Mouse (Mus musculus) kidney, postnatal 36 days (tissue): ENCODE measurements around the gene Cyp2j5.
A peak's percentile ranks its signal among the peaks of the same experiment; 100 is the strongest.
"Not testable (repeated sequence)": the region's sequence is repeated elsewhere in the genome, so short reads cannot be mapped to it uniquely, and the experiment has no call there.

Experiments used
- DNase-seq, 2 experiments: peaks; one replicate each; pipeline ENCODE4 v3.0.0; 2021 to 2022; ENCODE audit warnings: mixed read lengths in 2 of 2

The Cyp2j5 gene

DNA sequence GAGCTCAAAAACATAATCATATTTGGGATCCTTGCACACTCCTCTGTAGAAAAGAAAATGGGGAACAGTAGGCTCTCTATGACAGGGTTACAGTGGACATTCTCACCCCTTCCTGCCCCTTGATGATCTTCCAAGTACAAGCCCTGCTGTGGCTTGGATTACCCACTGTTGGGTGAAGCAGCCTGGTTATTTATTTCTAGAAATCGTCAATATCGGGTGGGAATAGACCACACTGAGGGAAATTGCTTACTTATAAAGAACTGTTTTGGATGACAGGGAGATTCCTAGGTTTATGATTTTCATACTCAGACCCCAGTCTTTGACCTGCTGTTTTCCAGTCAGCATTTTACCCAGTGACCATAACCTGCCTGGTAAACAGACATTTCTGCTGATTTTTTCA is at the start of gene Cyp2j5:
Cyp2j5 (minus strand) TSS at position 164 of the 400 bp plus-strand sequence.
- peak; percentile 68 to 77 for DNase-seq

DNA sequence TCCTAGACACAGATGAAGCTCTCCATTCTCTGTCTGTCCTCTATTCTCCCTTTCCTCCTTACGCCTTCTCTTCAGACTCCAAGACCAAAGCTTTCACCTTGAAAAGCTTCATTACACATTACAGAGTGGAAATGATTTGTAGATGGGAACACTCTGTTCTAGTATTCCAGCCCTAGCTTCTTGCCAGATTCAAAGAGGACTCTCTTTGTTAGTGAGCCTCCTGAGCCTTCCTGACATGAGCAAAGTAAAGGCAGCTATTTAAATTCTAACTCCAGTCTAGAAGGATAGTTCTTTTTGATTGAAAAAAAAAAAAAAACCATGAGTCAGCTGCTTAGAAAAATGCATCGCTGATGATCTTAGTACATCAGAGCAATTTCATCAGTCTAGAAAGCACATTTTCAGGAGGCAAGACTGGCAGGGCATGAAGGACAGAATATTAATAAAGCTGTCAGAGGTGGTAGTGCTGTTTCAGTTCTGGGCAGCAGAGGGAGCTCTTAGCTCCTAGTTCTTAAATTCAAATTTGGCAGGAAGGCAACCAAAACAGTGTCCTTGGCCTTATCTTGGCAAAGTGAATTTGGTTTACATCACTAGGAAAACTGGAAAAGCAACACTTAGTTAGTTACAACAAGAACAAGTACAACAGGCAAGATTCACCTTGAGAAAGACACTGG is 41.5 kb upstream of the Cyp2j5 start:
- DNase-seq = peak; percentile 49 to 76

DNA sequence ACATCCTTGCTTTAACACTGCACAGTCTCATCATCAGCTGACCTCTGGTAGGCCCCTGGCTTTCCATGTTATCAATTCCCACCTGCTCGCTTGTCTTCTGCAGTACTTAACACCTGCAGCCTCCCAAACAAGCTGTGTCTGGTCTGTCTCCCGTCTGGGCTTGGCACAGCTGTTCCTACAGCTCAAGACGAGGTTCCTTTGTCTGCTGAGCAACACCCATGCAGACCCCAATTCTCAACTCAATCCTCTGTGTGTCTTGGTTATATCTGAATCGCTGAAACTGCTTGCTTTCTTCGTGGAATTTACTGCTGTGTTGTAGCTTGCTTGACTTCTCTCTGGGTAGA is 34.2 kb upstream of the Cyp2j5 start:
- DNase-seq = no peak

DNA sequence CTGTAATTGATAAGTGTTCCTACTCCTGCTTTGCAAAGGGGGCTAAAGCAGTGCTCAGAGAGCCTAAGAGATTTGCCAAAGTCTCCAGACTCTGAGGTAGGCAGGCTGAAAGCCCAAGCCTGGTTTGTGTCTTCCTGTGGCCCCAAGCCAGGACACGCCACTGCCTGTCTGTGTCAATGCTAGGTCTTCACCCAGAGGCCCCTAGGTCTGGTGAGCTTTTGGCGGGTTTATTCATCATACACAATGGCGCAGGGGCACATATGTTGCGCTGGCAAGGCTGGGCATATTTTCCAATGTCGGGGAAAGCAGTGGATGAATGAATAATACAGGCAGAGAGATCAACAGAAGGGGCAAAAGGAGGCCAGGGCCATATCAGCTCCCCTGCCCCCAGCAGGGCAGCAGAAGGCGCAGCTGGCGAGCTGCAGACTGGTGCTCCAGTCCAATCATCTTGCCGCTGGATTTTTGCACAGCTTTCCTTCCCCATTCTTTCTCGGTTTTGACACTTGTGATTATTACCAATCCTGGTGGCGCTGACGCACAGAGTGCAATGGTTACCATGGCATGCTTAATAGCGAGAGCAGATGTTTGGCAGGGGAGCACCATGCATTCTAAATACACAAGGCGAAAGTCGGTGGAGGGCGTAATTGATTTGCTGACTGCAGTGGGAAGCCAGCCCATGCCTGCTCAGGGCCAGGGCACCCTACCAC is 33.7 kb upstream of the Cyp2j5 start:
- DNase-seq = no peak

DNA sequence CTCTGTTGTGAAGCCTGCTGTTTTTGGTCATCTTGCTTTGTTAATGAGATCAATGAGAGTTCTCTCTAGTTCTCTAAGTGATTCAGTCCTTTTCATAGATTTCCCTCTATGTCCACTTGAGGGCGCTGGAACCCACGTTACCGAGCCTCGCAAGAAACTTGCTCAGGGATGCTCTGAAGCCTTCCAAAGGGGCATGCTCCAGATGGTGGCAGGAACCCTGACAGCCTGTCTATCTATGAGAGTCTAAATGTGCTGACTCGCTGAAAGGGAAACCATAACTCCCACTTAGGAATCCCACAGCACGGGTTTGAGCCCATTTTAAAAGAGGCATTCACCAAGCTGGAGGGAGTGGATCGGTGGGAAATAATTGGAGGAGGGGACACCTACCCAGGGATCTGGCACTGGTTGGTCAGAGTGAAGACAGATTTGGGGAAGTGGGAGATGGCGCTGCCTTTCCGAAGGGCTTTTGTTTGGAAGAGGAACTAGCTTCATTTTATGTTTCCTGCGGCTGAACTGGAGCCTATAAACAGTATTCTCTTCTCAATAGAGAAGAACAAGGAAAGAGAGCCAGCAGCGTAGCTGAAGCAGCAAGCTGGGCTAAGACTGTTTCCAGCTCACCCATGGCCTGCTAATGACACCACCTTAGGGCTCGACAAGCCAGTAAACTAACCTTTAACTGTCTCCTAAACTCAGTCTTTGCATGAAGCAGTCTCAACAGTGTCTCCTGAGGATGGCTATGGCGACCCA is 32.8 kb upstream of the Cyp2j5 start:
- DNase-seq = peak; percentile 13 to 57

DNA sequence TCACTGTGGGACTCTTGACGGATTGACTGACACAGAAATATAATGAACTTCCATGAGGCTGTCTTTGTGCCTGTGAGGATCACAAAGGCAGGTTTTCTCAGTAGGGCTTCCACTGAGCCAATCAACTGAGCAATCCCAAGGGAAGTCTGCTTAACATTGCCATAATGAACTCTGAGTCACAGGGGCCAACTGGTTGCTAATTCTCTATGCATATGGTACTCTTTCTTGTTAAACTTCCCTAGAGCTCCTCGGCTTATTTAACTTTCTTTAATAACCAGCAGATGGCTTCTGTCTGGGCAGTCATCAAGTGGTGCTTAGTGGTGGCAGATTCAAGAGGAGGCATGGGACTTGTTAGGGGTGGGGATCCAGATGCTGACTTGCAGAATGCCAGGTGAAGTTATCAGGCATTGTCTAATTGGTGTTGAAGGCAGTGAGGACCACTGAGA is 23.4 kb upstream of the Cyp2j5 start:
- no peak for DNase-seq

DNA sequence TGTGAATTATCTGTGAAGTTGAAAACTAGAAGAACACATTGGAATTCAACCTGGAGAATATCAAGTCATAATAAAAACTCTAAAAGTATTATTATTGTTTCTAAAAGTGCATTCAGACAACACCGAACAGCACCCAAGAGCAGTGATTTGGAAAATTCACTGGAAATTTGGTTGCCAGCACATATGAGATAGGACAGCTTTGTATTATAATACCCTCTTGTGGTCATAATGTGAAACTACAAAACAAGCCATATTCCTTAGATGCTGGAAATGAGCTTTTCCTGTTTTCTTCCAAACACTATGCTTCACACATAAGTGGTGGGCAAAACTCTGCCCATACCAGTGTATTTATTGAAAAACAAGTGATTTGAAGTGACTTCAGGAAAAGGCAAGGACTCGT is 19.5 kb upstream of the Cyp2j5 start:
- DNase-seq = no peak

DNA sequence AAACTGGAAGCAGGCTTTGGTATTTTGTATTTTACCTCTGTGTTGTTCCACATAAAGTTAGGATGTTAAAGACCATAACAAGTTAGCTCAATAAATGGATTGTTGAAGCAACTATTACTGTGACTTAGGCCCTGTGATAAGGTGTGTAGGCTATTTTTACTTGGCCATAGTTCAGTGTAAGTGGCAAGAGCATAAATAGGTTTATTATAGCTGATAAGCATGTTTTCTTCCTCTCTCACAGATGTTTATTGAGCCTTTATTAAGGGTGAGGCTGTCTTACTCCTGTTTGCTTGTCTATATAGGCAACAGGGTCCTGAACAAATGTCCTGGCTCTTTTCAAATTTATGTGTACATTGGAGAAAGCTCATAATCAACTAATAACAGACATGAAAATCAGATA is 17.0 kb upstream of the Cyp2j5 start:
- DNase-seq = no peak

DNA sequence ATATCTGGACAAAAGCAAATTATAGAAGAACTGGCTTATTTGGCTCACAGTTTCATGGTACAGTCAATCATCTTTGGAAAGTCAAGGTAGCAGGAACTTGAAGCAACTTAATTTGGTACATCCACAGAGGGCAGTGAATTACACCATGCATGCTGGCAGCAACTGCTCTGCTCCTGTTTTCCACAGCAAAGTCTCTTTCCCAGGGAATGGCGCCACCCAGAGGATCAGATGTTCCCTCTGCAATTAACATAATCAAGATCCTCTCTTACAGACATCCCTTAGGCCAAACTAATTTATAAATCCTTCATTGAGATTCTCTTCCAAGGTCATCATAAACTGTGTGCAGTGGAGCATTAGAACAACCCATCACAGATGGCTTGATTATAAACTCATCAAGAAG is 16.3 kb upstream of the Cyp2j5 start:
- DNase-seq = peak; percentile 54 to 83

DNA sequence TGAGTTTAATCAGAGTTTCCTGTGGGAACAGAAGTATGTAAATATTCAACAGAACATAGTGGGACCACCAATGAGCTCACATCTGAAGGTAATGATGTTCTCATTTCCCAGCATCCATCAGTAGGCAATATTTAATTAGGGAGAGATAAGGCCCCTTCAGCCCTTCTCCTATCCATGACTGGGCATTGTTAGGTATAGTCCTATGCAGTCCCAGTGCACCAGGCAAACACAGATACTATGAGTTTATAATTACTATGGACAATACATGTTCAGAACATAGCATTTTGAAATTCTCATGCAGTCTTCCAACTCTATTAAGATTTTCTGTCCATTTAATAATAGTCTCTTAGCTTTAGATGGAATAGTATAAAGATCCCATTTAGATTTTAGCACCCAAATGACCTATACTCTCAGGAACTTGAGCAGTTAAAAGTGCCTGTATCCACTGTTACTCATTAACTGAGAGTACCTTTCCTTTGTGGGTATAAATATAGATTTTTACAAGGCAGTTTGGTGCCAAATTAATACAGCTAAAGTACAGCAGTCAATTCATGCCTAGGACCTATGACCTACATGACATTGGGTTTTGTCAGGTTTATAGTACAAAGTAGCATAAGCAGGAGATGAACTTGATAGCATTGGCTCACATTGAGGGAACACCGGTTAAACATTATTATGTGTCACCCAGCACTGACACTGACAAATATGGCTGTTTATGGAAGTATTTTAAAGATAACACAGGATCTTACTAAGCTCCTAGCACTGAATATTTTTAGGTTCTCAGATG is 907 bp upstream of the Cyp2j5 start:
- DNase-seq = peak in 1 of 2 experiments; percentile 66

DNA sequence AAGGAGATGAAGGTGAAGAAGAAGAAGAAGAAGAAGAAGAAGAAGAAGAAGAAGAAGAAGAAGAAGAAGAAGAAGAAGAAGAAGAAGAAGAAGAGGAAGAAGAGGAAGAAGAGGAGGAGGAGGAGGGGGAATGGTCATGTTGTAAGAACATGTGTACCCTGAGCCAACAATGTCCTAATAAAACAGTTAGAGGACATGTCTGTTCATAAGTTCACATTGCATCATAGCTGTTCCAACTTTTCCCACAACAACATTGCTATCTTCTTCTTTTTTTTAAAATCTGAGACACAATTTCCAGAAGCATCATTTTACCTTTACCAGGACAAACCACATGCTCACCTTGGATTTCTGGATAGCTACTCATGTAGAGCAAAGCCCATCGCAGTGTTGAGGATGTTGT is 28.5 kb downstream of the Cyp2j5 start:
- no peak for DNase-seq

DNA sequence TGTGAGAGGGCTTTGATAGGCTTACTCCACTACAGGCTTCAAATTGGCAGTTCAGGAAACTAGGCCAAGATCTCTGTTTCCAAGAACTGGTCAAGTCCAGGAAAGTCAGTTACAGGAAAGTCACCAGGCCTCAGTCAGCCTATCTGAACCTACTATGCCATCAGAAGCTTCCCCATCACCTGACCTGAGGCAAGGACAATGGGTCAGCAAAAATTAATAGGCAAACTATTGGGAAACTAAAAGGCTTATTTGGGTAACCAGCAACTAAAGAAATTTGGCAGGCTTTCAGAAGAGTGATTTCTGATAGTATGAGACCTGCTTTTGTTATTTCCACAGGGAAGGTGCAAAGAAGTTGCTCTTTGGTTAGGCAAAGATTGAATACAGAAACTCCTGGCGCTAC is 41.5 kb downstream of the Cyp2j5 start:
- no peak for DNase-seq

DNA sequence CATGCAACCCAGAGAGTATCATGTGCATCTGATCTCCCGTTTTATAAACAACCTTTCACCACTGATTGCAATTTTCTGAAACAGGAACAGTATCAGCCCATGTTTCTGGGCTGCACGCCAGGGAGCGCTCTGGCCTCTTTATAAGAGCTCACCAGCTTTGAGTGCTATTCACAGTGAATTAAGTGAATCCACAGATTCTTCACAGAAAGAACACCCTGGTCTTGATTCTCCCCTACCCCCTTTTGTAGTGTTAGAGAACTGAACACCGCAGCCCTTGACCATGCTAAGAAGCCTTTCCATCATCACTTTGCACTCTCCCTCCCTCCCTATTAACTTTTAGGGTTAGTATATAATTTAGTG is 72.2 kb downstream of the Cyp2j5 start:
- peak in 1 of 2 experiments; percentile 72 for DNase-seq

DNA sequence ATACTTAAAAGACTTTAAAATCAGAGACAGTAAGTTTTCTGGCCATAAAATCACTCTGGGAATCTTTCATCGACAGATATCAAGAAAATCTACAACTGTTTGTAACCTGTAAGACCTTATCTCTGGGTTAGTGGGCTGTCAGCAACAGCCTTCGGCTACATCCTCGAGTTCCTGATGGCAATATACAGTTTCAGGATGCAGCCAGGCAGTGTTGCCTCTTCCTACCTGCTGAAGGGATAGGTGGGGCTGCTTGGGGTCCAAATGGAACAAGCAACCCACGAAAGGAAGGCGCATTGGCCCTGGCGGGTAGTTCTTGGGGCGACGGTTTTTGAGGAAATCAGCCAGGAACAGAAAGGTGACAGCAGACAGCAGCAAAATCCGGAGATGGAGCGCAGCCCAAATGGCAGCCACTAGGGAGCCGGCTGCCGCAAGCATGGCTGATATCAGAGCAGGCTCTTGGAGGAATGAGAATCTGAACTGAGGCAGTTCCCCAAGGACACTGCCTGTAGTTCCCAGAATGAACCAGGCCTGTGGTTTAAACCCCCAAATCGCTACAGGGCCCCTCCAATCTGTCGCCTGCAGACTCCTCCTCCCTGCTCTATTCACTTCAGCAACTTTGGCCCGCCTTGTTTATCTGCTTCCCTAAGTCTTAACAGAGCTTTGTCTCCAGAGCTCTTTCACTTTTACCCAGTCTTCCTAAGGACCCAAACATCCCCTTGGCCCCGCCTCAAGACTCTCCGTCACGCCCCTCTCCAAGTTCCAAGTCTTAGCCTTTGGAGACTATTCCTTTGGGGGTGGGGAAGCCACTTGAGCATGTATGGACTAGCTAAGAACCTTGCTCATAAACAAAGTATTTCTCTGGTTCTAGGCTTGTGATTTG is 72.8 kb downstream of the Cyp2j5 start, which contains the start of gene Cyp2j9:
Cyp2j9 (minus strand) TSS at position 668 of the 880 bp plus-strand sequence.
- peak; percentile 63 to 64 for DNase-seq

DNA sequence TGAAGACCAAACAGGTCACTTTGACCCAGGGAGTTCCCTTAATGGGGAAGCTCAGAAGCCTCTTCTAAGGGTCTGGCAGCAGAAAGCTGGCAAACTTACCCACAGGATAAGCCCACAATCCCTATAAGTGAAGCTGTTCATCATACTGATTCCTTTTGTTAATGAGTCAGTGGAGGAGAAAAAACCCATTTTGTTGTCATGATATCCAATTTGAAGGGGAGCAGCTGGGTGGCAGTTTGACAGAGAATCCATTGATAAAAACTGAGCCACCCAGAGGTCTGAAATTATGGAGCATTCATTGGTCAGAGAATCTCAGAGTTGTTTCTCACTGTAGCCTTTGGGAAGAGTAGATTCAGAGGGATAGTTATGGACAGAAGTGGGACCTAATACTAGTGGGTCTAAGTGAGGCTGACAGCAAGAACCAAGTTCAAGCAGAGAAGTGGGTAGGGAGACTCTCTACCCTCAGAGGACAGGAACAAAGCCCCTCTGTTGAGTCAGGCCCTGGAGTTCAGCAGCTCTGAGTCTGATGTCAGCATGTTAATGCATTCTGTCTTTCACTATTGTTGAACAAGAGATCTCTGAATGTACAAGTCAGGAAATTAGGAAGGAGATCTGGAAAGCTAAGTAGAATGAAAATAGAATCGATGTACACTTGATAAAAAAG is 82.4 kb downstream of the Cyp2j5 start:
- no peak for DNase-seq

DNA sequence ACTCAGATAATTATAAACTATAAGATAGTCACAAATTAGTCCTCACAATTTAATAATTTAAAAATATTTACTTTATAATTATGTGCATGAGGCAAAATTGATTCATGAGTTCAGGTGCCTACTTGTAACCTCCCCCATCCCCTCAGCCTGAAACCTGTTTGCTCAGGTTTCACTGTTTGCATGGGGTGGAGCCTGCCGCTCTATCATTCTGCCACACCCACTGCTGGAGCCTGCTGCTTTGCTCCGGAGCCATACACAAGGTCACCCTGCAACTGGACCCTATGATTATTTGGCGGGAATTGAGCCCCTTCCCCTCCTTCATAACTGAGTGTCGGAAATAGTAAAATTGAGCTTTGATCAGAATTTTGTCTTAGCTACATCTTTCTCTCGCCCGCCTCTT is 83.6 kb downstream of the Cyp2j5 start:
- DNase-seq = not testable (repeated sequence)
